Mouse (Mus musculus) liver, adult 2 months (tissue): Measurements from ENCODE around the gene Fbxw7.

Experiments used
- CTCF ChIP-seq: fragments of 200-500 bp; IDR thresholded peaks from 2 replicates; pipeline ENCODE4 v1.5.1; 2011; ENCODE audit warnings: low read depth, low read length, control low read depth
- POLR2A ChIP-seq: fragments of 200-500 bp; IDR thresholded peaks from 2 replicates; pipeline ENCODE4 v1.6.1; 2011; ENCODE audit warnings: low read length, control low read depth; ENCODE audit not compliant: insufficient read depth; ENCODE audit errors: extremely low read depth

DNA sequence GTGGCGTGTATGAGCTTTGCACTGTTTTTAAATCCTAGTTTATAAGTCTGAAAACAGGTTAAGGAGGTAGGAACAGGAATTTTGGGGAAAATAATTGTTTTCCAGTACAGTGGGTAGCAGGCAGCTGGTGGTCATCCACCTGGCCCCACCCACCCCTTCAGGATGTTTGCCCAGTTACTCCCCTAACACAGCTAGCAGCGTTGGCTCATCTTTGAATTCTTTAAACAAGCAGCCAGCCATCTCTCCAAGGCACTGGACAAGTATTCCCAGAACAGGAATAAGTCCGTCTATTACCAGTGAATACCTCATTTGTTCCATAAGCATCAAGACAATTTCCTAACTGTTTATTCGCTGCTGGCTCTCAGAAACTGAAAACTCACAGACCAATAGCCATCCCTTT, 39.5 kb upstream of the Fbxw7 start:
- TF ChIP-seq CTCF: no peak
- no peak for TF ChIP-seq POLR2A
